In genomic region chr10:117844782-117845596, GRCm38 (mm10) we compare ENCODE assay signal across 8 mouse cellular contexts. TPM values are rescaled to one million over a fixed set of nuclear protein-coding genes. Genes with fewer than 3 reads are reported as not detected.
A peak's percentile ranks its signal among the peaks of the same experiment; 100 is the strongest.
DNase-seq lines count a peak whose midpoint lies in the region; ATAC-seq and TF ChIP-seq lines count a peak whose summit lies in the region.

No protein-coding gene starts in this region.

- DNase-seq in 416B (ENCODE audit: low read depth): peak; percentile 66
- peak; percentile 73 to 79 for DNase-seq in adrenal gland, postnatal 36 days
- DNase-seq in heart, adult 9 months (ENCODE audit: low spot score in 2 of 2): peak; percentile 78 to 79
- peak; percentile 72 for DNase-seq in kidney, adult 9 months
- DNase-seq in liver, adult 2 months (ENCODE audit: extremely low read depth, low read depth, low spot score): peak; percentile 63
- peak; percentile 32 to 78 for DNase-seq in monocyte, adult 2 months (ENCODE audit: low read depth in 1 of 2, low spot score in 2 of 2)
- DNase-seq in spleen, postnatal 14 days (ENCODE audit: low spot score in 2 of 2): peak; percentile 42 to 56

- ATAC-seq in embryonic facial prominence, embryonic 15.5 days (ENCODE audit: insufficient number of reproducible peaks, low FRiP score, low TSS enrichment, low read depth): peak; percentile 44

- no peak for TF ChIP-seq CTCF in liver, adult 2 months (IDR thresholded peaks at IDR 0.05; ENCODE audit: low read depth, low read length)

- H3K4me2 ChIP-seq in embryonic facial prominence, embryonic 15.5 days (replicated peaks): peak overlapping the region; percentile 48

- peaks cover 14% of the 10 kb centered on the region for H3K4me1 ChIP-seq in embryonic facial prominence, embryonic 15.5 days
- H3K4me1 ChIP-seq in liver, adult 2 months (ENCODE audit: control insufficient read depth, insufficient read depth, low read length): peaks cover 4% of the 10 kb centered on the region; the same call in 1 of the 2 replicates

- TF ChIP-seq POLR2A in liver, adult 2 months (IDR thresholded peaks at IDR 0.05; ENCODE audit: extremely low read depth, insufficient read depth, low read length): no peak

- H3K79me2 ChIP-seq in liver, adult 2 months (ENCODE audit: control insufficient read depth, insufficient read depth, low read length): peaks cover 22% of the 10 kb centered on the region

- H3K27ac ChIP-seq in embryonic facial prominence, embryonic 15.5 days (replicated peaks): peak overlapping the region; percentile 99
- peak overlapping the region; percentile 86 for H3K27ac ChIP-seq in liver, adult 2 months (replicated peaks; ENCODE audit: insufficient read depth, low read depth, low read length)

- under 1% methylated on average over 52 of the region's 52 CpGs for WGBS in embryonic facial prominence, embryonic 15.5 days
- WGBS in liver, adult 2 months: 1% methylated on average over 49 of the region's 52 CpGs

- no peaks in the 10 kb centered on the region for H3K9me3 ChIP-seq in embryonic facial prominence, embryonic 15.5 days (replicated peaks)

- no peaks in the 10 kb centered on the region for H3K36me3 ChIP-seq in embryonic facial prominence, embryonic 15.5 days
- H3K36me3 ChIP-seq in liver, adult 2 months (ENCODE audit: control insufficient read depth, insufficient read depth, low read length): no peaks in the 10 kb centered on the region

- H3K27me3 ChIP-seq in embryonic facial prominence, embryonic 15.5 days: no peaks in the 10 kb centered on the region
- H3K27me3 ChIP-seq in liver, adult 2 months (ENCODE audit: control insufficient read depth, insufficient read depth, low read length): no peaks in the 10 kb centered on the region

- peak overlapping the region; percentile 90 for H3K4me3 ChIP-seq in embryonic facial prominence, embryonic 15.5 days (replicated peaks)
- peak overlapping the region; percentile 96 for H3K4me3 ChIP-seq in liver, adult 2 months (ENCODE audit: insufficient read depth, low read depth, low read length)

- H3K9ac ChIP-seq in embryonic facial prominence, embryonic 15.5 days: peak overlapping the region; percentile 91
- peak overlapping the region; percentile 100 for H3K9ac ChIP-seq in liver, adult 2 months (ENCODE audit: low read depth, low read length)

RNA-seq across cellular contexts. Expression of gene Rap1b, which starts 0.8 kb away (rescaled TPM):
- total RNA-seq in adrenal gland, postnatal 36 days (2021): 100 to 1,000 TPM; 138 to 145 TPM
- polyA plus RNA-seq in embryonic facial prominence, embryonic 15.5 days (2015; fragmentation: Nextera tagmentation; extraction: Ambion mirVana): 170 and 174 TPM in 2 replicates
- total RNA-seq in liver, adult 2 months (2014; rRNA removed): 44.6 and 47.7 TPM in 2 replicates
- 12.5 and 14.5 TPM in 2 replicates for polyA plus RNA-seq in liver, adult 2 months (2012; rRNA removed)

RNA-seq across cellular contexts. Expression of gene Nup107, which starts 52.5 kb away (rescaled TPM):
- 10 to 100 TPM; 15.0 to 15.4 TPM for total RNA-seq in adrenal gland, postnatal 36 days (2021)
- 50.7 and 50.8 TPM in 2 replicates for polyA plus RNA-seq in embryonic facial prominence, embryonic 15.5 days (2015; fragmentation: Nextera tagmentation; extraction: Ambion mirVana)
- 4.1 and 4.4 TPM in 2 replicates for total RNA-seq in liver, adult 2 months (2014; rRNA removed)
- polyA plus RNA-seq in liver, adult 2 months (2012; rRNA removed): 1.2 and 1.8 TPM in 2 replicates

Comparison
In these comparisons a context has a peak if more than half of its experiments do, and no peak if none do; other contexts are left out.
1. Peak in every context shown above with its lines: DNase-seq, ATAC-seq, H3K4me3 ChIP-seq and H3K27ac ChIP-seq.